Mouse (Mus musculus) T-helper 17 cell (primary cell): Measurements from ENCODE around the gene Arhgap24.

Experiments
- in situ Hi-C, 2 experiments: fragments of 300-600 bp; cut with MboI, MseI; formaldehyde crosslinking; loops; 1 replicate in 1 of 2; 2 replicates in 1 of 2; pipeline ENCODE4 v1.15.1; 2025; ENCODE audit warnings: high pct_unique_total_duplicates in 2 of 2

Arhgap24 gene

GRCm38 (mm10) chr5:102736131-102736530 is 254.9 kb downstream of the Arhgap24 start:
- in situ Hi-C loops = no loop called here

DNA sequence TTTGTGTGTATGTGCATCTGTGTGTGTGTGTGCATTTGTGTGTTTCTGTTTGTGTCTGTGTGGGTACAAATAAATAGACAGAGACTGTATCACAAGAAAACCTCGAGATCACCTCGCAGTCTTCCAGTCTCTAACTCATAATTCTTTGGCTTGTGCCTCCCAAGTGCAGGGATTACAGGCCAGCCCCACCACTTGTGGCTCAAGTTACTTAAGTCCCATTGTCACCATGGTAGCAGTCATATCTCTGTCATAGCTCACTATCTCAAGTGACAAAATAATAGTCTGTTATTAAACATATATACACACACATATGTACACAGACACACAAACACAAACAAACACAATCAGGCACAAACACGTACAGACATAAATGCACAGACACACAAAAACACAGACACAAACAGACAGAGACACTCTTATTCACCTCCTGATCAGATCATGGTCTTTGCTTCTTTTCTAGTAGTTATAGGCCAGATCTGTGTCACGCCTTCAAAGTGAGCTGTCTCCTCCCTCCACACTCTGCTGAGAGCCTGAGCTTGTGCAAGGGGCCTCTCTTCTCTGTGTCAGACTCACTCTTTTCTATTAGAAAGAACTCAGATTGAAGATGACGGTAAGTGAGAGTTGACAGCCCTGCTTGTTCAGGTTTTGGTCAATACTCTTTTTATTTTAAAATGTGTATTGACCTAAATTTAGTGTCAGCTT is 261.5 kb downstream of the Arhgap24 start:
- in situ Hi-C loops = no loop called here

- in situ Hi-C loops = no loop called here
These were observed 262.2 kb downstream of the Arhgap24 start for GRCm38 (mm10) chr5:102743436-102743835.

- in situ Hi-C loops = no loop called here
These were observed 262.9 kb downstream of the Arhgap24 start for GRCm38 (mm10) chr5:102744051-102744450.

- in situ Hi-C loops = no loop called here
These were observed 267.0 kb downstream of the Arhgap24 start for GRCm38 (mm10) chr5:102748146-102748545.

- in situ Hi-C loops = no loop called here
These were observed 267.8 kb downstream of the Arhgap24 start for GRCm38 (mm10) chr5:102749020-102749419.

DNA sequence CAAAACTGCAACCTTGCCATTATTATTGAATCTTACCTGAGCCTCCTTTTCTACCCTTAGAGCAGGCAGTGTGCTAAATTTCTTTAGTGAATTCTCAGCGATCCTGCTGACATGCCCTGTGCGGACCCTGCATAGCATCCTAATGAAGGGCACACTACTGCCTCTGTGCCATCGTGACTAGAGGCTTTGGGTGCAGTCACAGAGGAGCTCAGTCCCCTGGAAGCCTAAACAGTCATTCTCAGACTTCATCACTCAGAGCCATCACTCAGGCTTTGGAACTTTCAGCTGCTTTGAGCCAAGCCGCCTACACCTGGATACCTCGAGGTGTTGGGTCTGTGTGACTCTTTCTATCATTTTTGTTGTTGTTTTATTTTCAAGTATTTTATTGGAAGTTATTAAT is 269.5 kb downstream of the Arhgap24 start:
- in situ Hi-C loops = no loop called here

GRCm38 (mm10) chr5:102751661-102752307 is 270.6 kb downstream of the Arhgap24 start:
- in situ Hi-C loops = no loop called here

DNA sequence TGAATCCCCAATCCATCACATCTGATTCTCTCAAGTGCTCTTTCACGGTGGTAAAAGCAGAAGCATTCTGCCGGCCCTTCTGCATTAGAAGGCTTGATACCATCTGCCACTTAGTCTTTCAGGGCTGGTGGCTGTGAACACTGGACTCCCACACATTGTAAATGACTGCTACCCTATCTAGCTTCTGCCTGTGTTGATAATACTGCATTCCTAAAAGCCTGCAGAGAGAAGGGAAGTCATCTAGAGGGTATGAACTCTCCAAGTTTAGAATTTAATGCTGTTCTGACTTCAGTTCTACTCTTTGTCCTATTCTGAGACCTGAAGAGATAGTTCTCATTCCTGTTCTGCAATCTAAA is 271.1 kb downstream of the Arhgap24 start:
- in situ Hi-C loops = no loop called here

DNA sequence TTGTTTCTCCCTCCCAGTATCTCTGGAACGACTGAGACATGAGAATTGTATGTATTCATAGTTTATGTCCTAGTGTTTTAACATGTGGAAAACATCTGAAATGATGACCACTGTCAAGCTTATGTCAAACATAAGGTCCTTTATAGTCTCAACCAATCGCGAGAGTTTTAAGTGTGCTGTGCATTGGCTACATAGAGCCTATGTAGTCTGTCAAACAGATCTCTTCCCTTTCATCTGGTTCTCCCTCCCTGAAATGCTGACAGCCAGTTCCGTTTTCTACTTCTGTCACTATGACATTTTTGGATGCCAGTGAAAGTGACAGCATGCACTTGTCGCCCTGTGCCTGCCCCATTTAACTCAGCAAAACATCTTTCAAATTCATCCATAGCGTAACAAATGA is 275.8 kb downstream of the Arhgap24 start:
- in situ Hi-C loops = no loop called here

- in situ Hi-C loops = no loop called here
These were observed 284.5 kb downstream of the Arhgap24 start for GRCm38 (mm10) chr5:102765694-102766093.

DNA sequence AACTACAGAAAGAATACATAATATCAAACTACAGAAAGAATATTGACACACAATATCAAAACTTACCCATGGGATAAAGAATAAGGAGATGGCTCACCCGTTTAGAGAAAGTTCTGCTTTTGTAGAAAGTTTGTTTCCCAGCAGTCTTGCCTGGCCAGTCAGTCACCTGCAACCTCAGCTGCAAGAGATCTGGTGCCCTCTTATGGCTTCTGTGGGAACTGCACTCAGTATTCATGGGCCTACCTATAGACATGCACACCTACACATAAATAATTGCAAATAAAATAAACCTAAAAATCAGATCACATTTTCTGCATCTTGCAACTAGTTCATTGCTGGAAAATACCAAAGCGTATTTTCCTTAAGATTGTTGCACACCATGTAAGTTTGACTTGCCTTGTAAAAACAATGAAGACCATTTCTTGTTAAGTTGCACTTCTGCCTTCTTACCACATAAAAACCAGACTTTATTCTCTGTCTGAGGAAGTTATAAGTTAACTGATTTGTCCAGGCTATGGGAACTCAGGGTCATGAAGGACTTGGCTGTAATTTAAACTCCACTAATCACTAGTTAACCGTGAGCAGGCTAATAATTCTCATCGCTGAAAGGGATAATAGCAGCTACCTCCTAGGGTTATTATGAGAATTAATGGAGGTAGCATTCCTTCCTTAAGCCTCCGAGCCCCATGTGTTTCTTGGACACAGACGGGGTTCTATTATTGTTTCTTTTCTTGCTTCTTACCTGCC is 285.3 kb downstream of the Arhgap24 start:
- in situ Hi-C loops = no loop called here

DNA sequence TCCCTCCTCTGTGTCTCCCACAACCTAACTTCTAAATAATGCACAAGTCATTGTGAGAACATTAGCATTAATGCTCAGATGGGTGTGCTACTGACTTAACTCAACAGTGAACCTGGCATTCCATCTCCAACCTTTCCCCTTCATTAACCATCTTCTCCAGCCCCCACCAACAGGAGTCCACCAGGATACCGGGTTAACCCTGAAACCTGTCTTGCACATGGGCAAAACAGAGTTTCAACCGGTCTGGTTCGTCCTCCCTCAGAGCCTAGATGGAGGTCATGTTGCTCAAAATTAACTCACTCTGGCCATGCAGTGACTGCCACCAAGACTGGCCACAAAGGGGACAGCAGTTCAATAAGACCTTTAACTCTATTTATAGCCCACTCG is 285.9 kb downstream of the Arhgap24 start:
- in situ Hi-C loops = no loop called here

DNA sequence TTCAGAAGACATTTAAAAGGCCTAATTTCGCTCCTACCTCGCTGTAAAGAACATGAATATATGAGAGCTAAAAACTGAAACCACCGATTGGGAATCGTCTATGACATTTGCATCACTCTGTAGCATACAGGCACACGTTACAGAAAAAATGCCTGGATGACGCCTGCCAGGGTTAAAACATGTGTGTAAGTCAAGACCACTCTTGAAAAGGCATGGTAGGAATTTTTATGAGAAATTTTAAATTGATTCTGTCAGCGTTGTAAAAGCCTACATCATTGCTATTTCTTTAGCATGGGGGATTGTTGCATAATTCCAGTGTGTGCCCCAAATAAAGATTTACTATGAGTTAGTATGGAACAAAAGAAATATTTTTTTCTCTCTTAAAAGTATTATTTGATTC is 286.6 kb downstream of the Arhgap24 start:
- in situ Hi-C loops = no loop called here

DNA sequence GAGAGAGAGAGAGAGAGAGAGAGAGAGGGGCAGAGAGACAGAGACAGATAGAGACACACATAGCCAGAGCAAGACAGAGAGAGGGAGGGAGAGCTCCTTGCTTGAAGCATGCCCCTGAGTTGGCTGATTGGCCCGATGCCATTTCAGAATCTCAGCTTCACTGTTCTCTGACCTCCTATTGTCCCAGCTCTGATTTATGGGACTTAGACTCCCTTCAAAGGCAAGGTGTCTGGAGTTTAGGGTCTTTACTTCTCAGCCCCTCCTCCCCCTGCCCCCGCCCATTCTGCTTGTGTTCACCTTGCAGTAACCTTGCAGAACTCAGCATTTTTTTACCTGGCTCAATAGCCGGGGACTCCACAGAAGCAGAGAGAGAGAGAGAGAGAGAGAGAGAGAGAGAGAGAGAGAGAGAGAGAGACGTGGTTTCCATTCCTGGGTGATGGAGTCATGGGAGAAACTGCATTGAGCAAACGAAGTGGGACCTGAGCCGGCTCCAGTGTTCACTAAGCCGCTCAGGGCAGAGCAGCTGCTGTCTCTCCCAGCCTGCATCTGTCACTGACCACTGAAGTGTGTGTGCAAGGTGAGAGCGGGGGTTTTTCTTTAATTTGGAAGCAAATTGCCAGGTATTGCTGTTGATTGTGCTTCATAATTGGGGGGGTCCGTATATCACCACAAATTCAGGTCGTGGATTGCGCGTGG is 287.3 kb downstream of the Arhgap24 start:
- in situ Hi-C loops = no loop called here

DNA sequence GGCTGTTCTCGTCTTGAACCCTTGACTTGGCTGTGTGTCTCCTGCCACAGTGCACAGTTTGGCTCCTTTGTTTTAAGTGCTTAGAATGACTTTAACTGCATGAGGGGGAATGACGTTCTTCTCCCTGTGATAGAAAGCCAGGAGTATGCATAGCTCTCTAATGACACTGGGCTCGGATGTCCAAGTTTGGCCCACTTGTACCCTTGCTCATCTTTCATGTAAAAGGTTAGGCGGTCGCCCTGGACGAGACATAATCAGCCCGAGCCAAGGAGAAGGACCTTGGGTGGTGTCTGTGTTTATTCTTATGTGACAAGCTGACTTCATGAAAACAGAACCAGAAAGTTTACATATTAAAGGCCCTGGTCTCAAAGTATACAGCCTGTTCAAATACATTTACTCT is 289.4 kb downstream of the Arhgap24 start:
- in situ Hi-C loops = no loop called here

GRCm38 (mm10) chr5:102774500-102774899 is 293.3 kb downstream of the Arhgap24 start:
- in situ Hi-C loops = no loop called here

DNA sequence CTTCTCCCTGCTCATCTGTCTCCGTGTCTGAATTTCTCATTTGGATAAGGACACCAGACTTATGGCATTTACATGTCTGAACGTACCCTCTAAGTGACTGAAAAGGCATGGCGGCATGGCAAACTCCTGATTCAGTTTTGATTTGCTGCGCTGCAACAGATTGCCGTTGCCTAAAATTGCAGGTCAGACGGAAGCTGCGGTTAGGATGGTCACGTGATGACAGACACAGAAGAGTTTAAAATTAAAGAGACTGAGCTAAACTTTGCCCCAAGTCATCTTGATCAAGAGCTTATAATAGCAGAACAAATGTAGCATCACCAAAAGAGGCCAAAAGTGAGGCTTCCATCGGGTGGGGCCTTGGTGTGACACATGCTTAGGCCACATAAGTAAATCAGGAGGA is 296.1 kb downstream of the Arhgap24 start:
- in situ Hi-C loops = no loop called here

GRCm38 (mm10) chr5:102777852-102778251 is 296.7 kb downstream of the Arhgap24 start:
- in situ Hi-C loops = no loop called here

- in situ Hi-C loops = no loop called here
These were observed 297.1 kb downstream of the Arhgap24 start for GRCm38 (mm10) chr5:102778253-102778652.

- in situ Hi-C loops = no loop called here
These were observed 302.4 kb downstream of the Arhgap24 start for GRCm38 (mm10) chr5:102783585-102783984.

DNA sequence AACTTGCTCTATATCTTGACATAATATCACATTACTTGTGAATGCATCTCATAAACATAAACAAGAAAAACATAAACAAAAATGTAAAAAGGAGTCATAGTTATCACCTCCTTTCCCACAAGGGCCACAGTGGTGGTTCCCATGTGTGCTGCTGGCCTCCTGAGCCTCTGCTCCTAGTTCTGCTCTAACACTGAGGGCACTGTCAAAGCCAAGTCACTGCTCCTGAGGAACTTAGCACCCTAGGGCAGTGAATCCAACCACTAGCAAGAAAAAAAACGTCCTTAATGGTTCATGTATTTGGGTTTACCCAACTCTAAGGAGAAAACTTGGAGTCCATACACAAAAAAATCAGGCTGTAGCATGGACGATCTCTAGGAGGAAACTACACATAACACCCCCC is 304.9 kb downstream of the Arhgap24 start:
- in situ Hi-C loops = no loop called here
